Mouse (Mus musculus) G1E (cell line): ENCODE results near the gene Alx1.

Experiments used
- CTCF ChIP-seq: IDR thresholded peaks from 2 replicates; pipeline ENCODE4 v1.5.1; 2012; ENCODE audit warnings: low read depth, low read length, inconsistent platforms, mixed read lengths
- GATA1 ChIP-seq: IDR thresholded peaks from 2 replicates; pipeline ENCODE4 v1.6.1; 2012; ENCODE audit warnings: borderline replicate concordance, low read length, inconsistent platforms, mixed read lengths
- GATA2 ChIP-seq: IDR thresholded peaks from 2 replicates; pipeline ENCODE4 v1.6.1; 2012; ENCODE audit warnings: low read depth, low read length, inconsistent platforms, borderline replicate concordance
- POLR2AphosphoS5 ChIP-seq: IDR thresholded peaks from 2 replicates; pipeline ENCODE4 v1.6.1; 2012; ENCODE audit warnings: low read depth, low read length, inconsistent platforms; ENCODE audit not compliant: insufficient replicate concordance
- TAL1 ChIP-seq: conservative IDR thresholded peaks from 2 replicates; pipeline ENCODE4 v1.6.1; 2012; ENCODE audit warnings: low read depth, low read length, inconsistent platforms, mixed read lengths

GRCm38 (mm10) chr10:102975106-102975505 lies 54.9 kb downstream of the Alx1 start:
- no peak for TF ChIP-seq POLR2AphosphoS5
- no peak for TF ChIP-seq CTCF
- TF ChIP-seq TAL1 = no peak
- no peak for TF ChIP-seq GATA1
- TF ChIP-seq GATA2 = no peak
